Mouse (Mus musculus): ENCODE results near the gene Camta2. TPM values are rescaled to one million over a fixed set of nuclear protein-coding genes. Genes with fewer than 3 reads are reported as not detected.

The Camta2 gene
- polyA plus RNA-seq, 1 experiment from 2014 or later = 29.0 TPM

DNA sequence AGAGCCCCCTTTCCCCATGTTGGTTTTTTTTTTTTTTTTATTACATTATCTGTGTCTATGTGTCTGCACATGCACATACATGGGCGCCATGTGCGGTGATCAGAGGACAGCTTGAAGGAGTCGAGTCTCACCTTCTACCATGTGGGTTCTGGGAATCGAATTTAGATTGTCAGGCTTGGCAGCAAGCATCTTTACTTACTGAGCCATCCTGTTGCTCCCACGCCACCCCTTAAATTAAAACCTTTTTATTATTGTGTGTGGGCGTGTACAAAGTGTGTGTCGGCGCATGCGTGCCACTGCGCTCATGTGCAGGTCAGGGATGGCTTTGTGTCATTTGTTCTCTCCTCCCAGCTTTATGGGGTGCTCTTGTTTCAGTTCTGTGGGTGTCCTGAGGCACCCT lies 23.1 kb upstream of the Camta2 start:
- 96% methylated on average over 10 of the region's 10 CpGs for WGBS
- Histone ChIP-seq H3K36me3 (peaks cover 75% of the 10 kb centered on the region), H3K27ac (replicated peaks) (no peak overlapping the region), H3K27me3 (replicated peaks) (no peaks in the 10 kb centered on the region), H3K4me2 (no peak overlapping the region), H3K4me1 (no peaks in the 10 kb centered on the region), H3K4me3 (replicated peaks) (no peak overlapping the region), H3K9ac (replicated peaks) (no peak overlapping the region), H3K9me3 (replicated peaks) (no peaks in the 10 kb centered on the region)
- no peak for ATAC-seq (ENCODE audit: low FRiP score)

DNA sequence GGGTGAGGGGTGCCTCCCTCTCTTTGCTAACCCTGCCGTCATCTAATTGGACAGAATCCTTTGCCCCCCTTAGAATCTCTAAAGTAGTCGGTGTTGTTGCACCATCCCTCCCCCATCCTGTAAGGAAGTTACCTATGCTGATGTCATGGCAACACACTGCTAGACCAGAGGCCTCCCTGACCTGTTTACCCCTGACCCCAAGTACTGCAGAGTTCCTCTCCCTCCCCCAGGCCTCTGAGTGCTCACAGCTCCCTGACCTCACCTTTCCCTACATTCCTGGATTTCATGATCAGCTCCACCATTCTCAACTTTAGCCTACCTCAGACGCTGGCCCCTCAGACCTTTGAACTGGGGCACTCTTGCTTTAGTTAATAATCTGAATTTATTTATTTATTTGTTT lies 18.2 kb upstream of the Camta2 start:
- WGBS = 83% methylated on average over 3 of the region's 3 CpGs
- no peak overlapping the region for H3K4me3 ChIP-seq (replicated peaks)
- H3K36me3 ChIP-seq = peaks cover 78% of the 10 kb centered on the region
- H3K9ac ChIP-seq (replicated peaks) = no peak overlapping the region
- no peaks in the 10 kb centered on the region for H3K9me3 ChIP-seq (replicated peaks)
- no peaks in the 10 kb centered on the region for H3K27me3 ChIP-seq (replicated peaks)
- no peak overlapping the region for H3K4me2 ChIP-seq
- H3K4me1 ChIP-seq = peaks cover 21% of the 10 kb centered on the region
- ATAC-seq (ENCODE audit: low FRiP score) = no peak
- H3K27ac ChIP-seq (replicated peaks) = no peak overlapping the region

DNA sequence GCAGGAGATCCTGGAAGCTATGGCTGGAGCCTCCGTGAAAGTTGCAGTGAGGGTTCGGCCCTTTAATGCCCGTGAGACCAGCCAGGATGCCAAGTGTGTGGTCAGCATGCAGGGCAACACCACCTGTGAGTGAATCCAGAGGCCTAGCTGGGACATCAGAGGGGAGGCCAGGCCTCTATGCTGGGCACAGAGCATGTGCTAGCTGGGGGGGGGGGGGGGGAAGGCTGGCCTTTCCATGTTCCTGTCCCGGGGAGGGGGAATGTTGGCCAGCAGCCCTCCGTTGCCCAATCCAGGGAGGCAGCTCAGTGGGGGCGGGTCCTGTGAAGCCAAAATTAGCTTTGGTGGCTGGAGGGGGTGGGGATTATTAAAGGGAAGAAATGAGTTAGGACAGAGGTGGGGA lies 14.9 kb upstream of the Camta2 start:
- Histone ChIP-seq H3K4me2 (peak overlapping the region; percentile 89), H3K4me1 (peaks cover 32% of the 10 kb centered on the region), H3K27me3 (replicated peaks) (no peaks in the 10 kb centered on the region), H3K27ac (replicated peaks) (no peak overlapping the region), H3K4me3 (replicated peaks) (no peak overlapping the region), H3K36me3 (peaks cover 45% of the 10 kb centered on the region), H3K9me3 (replicated peaks) (no peaks in the 10 kb centered on the region), H3K9ac (replicated peaks) (peak overlapping the region; percentile 10; the same call in 1 of the 2 replicates)
- WGBS = 79% methylated on average over 6 of the region's 6 CpGs
- no peak for ATAC-seq (ENCODE audit: low FRiP score)

DNA sequence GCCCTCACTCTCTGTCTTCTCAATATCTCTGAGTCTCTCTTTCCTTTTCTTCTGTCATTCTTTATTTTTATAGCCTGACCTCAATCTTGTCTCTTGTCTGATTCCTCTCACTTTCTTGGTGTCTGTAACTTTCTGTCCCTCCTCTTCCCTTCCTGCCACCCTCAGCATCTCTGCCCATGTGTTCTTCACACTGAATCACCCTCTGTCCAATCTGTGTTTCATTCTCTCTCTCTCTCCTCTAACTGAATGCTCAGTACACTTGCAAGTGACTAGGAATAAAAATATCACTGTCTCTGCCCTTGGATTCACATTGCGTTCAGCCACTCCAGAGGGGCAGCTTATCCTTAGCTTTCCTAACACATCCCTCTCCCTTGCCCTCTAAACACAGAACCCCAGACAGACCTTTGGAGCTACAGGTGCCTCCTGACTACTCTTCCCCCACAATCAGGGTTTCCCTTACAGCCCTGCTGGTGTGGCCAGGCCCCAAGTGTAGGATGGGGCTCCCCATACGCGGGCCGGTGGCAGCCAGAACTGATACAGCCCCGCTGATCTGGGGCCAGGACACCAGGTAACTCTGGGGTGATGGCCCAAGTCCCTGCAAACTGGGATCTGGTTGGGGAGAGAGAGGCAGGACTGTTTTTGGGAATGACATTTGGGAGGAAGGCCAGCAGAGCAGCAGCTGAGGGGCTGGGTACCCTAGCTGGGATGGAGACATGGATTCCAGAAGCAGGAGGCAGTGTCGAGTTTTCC lies 14.3 kb upstream of the Camta2 start:
- Histone ChIP-seq H3K9ac (replicated peaks) (peak overlapping the region; percentile 94; the same call in 1 of the 2 replicates), H3K27me3 (replicated peaks) (no peaks in the 10 kb centered on the region), H3K4me3 (replicated peaks) (peak overlapping the region; percentile 93), H3K27ac (replicated peaks) (no peak overlapping the region), H3K36me3 (peaks cover 39% of the 10 kb centered on the region), H3K4me1 (peaks cover 32% of the 10 kb centered on the region), H3K9me3 (replicated peaks) (no peaks in the 10 kb centered on the region), H3K4me2 (peak overlapping the region; percentile 89)
- no peak for ATAC-seq (ENCODE audit: low FRiP score)
- 89% methylated on average over 6 of the region's 6 CpGs for WGBS

DNA sequence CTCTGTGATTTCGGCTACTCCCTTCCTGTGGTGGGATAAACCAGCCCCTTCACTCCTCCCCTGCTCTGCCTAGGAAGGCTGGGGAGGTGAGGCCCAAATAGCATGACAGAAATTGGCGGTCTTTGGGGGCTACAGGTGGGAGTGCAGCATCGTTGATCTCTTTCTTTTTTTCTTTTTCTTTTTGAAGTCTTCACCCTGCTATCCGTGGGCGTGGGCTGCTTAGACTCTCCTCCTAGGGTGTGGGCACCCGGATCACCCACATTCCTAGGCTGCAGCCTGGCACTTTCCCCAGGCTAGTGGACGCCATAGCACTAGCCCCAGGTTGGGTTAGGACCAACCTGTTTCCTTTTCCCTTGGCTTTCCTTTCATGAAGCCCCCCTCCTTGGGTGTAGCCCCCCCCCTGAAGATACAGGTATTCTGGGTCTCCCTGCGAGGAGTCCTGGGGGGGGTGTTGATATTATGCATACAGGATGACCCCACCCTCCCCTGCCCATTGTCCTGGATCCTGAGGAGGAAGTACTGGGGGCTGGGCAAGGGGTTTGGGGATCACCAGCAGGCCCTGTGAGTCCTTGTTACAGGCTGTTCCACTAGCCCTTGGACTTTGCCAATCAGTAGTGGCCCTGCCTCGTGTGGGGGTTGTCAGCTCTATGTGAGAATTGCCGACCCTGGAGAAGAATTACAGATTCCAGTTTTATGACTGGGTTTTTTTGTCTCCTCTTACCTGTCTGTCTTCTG lies 13.5 kb upstream of the Camta2 start:
- Histone ChIP-seq H3K36me3 (peaks cover 31% of the 10 kb centered on the region), H3K4me2 (peak overlapping the region; percentile 89), H3K9ac (replicated peaks) (peak overlapping the region; percentile 94), H3K27ac (replicated peaks) (peak overlapping the region; percentile 96), H3K4me1 (peaks cover 32% of the 10 kb centered on the region), H3K4me3 (replicated peaks) (peak overlapping the region; percentile 93), H3K27me3 (replicated peaks) (no peaks in the 10 kb centered on the region), H3K9me3 (replicated peaks) (no peaks in the 10 kb centered on the region)
- 8% methylated on average over 10 of the region's 10 CpGs for WGBS
- ATAC-seq (ENCODE audit: low FRiP score) = 0 out of 2 replicates have a peak, but pooled peaks have one; percentile 2

DNA sequence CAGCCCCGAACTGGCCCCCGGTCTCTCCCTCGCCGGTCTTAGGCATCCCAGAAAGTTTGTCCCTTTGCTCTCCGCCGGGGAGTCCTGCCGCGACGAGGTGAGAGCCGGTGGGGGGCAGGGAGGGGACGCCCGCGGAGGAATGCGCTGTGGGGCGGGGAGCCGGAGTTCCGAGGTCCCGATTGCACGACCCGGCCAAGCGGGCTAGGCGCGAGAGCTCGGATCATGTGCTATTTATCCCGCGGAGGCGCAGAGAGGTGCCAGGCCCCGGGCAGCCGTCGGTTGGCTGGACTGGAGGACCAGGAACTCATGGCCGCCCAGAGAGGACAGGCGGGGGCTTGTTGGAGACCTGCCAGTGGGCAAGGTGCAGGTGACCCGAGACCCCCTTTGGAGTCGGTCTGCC lies 12.7 kb upstream of the Camta2 start:
- peaks cover 32% of the 10 kb centered on the region for H3K4me1 ChIP-seq
- no peaks in the 10 kb centered on the region for H3K9me3 ChIP-seq (replicated peaks)
- under 1% methylated on average over 34 of the region's 34 CpGs for WGBS
- H3K9ac ChIP-seq (replicated peaks) = peak overlapping the region; percentile 94
- peaks cover 23% of the 10 kb centered on the region for H3K36me3 ChIP-seq
- H3K27me3 ChIP-seq (replicated peaks) = no peaks in the 10 kb centered on the region
- H3K4me3 ChIP-seq (replicated peaks) = peak overlapping the region; percentile 93
- peak overlapping the region; percentile 96 for H3K27ac ChIP-seq (replicated peaks)
- ATAC-seq (ENCODE audit: low FRiP score) = peak; percentile 16
- peak overlapping the region; percentile 89 for H3K4me2 ChIP-seq

DNA sequence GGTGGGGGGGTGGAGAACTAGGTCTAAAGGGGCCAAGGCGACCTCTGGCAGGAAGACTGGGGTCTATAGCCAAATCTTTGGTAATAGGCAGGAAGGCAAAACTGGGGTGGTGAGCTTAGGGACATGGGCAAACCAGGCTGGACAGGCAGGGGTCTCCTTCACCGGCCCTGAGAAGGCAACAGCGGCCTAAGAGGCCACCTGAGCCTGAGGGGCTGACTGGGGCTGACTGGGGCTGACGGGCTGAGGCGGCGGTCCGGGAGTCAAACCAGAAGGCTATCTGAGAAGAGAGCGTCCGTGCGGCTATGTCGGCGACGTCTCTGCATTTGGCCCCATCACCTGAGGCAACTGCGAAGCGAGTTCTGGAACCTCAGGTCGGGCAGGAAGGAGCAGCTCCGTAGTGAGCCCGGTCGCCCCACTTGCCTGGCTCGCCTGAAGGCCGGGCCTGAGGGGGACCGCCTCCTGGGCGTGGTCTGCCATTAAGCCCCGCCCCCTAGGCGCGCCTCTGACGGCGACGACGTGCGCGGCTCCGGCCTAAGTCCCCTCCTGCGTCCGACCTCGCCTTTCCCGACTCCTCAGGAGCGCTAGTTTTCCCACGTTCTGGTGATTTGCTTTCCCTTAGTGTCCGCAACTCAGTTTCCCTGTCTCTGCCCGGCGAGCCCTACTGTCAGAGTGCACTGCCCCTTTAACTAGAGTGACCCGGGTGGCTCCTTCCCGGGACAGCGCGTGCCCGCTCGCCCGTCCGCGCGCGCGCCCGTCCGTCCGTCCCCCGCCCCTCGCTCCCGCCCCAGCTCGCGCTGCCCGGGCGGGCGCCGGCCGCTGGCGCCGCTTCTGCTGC lies 12.0 kb upstream of the Camta2 start, which contains the start of the genes Inca1 and Kif1c:
Inca1 (minus strand) TSS at position 434 of the 835 bp plus-strand sequence.
Kif1c (plus strand) TSS at position 827 of the 835 bp plus-strand sequence.
- WGBS = 1% methylated on average over 67 of the region's 69 CpGs
- Histone ChIP-seq H3K4me2 (peak within 1 kb of the TSS; percentile 89), H3K27ac (replicated peaks) (peak within 1 kb of the TSS; percentile 96), H3K9me3 (replicated peaks) (no peaks in the 10 kb centered on the region), H3K27me3 (replicated peaks) (no peaks in the 10 kb centered on the region), H3K4me3 (replicated peaks) (peak within 1 kb of the TSS; percentile 93), H3K9ac (replicated peaks) (peak within 1 kb of the TSS; percentile 94), H3K4me1 (peaks cover 32% of the 10 kb centered on the region), H3K36me3 (peaks cover 17% of the 10 kb centered on the region)
- peak; percentile 96 for ATAC-seq (ENCODE audit: low FRiP score)

DNA sequence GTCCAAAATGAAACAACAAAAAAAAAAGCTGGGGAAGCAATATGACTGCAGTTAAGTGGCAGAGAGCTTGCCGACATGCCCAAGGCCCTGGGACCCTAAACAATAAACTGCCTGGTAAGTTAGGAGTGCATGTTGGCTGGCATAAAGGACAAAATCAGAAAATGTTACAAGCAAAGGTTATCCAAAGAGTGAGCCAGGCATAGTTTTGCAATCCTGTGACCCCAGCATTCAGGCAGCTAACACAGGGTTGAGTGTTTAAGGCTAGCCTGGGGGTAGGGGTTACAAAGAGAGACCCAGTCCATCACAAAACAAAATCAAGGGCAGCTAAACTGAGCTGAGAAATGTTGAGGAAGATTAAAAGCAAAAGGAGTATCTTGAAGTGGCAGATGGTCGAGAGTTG lies 11.1 kb upstream of the Camta2 start:
- Histone ChIP-seq H3K4me2 (no peak overlapping the region), H3K9ac (replicated peaks) (no peak overlapping the region), H3K9me3 (replicated peaks) (no peaks in the 10 kb centered on the region), H3K4me1 (peaks cover 32% of the 10 kb centered on the region), H3K27ac (replicated peaks) (no peak overlapping the region), H3K27me3 (replicated peaks) (no peaks in the 10 kb centered on the region), H3K4me3 (replicated peaks) (peak overlapping the region; percentile 93; the same call in 1 of the 2 replicates), H3K36me3 (peaks cover 8% of the 10 kb centered on the region)
- no peak for ATAC-seq (ENCODE audit: low FRiP score)
- 79% methylated on average over 2 of the region's 2 CpGs for WGBS

DNA sequence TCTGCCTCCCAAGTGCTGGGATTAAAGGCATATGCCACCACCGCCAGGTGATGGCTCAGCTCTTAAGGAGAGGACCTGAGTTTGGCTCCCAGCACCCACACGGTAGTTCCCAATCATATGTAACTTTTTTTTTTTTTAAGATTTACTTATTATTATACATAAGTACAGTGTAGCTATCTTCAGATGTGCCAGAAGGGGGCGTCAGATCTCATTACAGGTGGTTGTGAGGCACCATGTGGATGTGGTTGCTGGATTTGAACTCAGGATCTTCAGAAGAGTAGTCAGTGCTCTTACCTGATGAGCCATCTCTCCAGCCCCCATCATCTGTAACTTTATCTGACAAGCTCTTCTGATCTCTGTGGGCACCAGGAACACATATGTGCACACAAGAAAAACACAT lies 9.5 kb upstream of the Camta2 start:
- Histone ChIP-seq H3K9me3 (replicated peaks) (no peaks in the 10 kb centered on the region), H3K9ac (replicated peaks) (no peak overlapping the region), H3K4me1 (peaks cover 23% of the 10 kb centered on the region), H3K4me3 (replicated peaks) (no peak overlapping the region), H3K4me2 (no peak overlapping the region), H3K27me3 (replicated peaks) (no peaks in the 10 kb centered on the region), H3K27ac (replicated peaks) (no peak overlapping the region), H3K36me3 (no peaks in the 10 kb centered on the region)
- 74% methylated on average over 3 of the region's 3 CpGs for WGBS
- no peak for ATAC-seq (ENCODE audit: low FRiP score)

DNA sequence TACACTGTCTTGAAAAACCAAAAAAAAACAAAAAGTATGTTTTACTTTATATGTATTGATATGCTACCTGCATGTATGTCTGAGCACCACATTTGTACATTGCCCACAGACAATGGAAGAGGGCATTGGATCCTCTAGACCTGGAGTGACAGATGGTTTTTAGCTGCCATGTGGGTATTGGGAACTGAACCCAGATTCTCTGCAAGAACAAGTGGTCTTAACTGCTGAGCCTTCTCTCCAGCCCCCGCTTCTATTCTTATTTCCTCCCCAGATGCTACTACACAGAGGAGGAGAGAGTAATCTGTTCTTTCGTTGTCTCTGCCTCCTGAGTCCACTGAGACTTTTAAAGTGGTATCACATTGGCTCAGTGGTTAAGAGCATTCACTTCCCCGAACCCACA lies 5.6 kb upstream of the Camta2 start:
- Histone ChIP-seq H3K36me3 (no peaks in the 10 kb centered on the region), H3K27ac (replicated peaks) (no peak overlapping the region), H3K4me3 (replicated peaks) (no peak overlapping the region), H3K4me1 (peaks cover 9% of the 10 kb centered on the region), H3K27me3 (replicated peaks) (no peaks in the 10 kb centered on the region), H3K9ac (replicated peaks) (no peak overlapping the region), H3K9me3 (replicated peaks) (no peaks in the 10 kb centered on the region), H3K4me2 (no peak overlapping the region)
- WGBS = 67% methylated on average over 3 of the region's 3 CpGs
- ATAC-seq (ENCODE audit: low FRiP score) = no peak

DNA sequence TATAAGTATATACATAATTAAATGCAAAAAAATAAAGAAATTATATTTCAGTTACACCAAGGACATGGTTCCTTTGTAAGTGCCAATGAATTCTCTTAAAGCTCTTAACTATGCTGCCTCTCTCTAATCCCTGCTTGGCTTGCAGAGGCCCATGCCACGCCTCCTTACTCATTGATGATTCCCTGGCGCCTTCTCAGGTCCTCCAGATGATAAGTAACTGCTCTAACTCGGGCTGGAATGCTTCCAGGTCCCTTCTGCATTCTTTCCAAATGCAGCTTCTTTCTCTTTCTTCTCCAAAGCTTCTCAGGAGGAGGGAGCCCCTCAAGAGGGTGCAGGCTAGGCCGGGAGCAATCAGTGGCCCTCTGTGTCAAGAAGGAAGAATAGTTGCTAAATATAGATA lies 1.7 kb upstream of the Camta2 start:
- Histone ChIP-seq H3K27me3 (replicated peaks) (no peaks in the 10 kb centered on the region), H3K9me3 (replicated peaks) (no peaks in the 10 kb centered on the region), H3K4me1 (peaks cover 29% of the 10 kb centered on the region), H3K4me3 (replicated peaks) (no peak overlapping the region), H3K36me3 (peaks cover 11% of the 10 kb centered on the region), H3K9ac (replicated peaks) (no peak overlapping the region), H3K27ac (replicated peaks) (no peak overlapping the region), H3K4me2 (no peak overlapping the region)
- 57% methylated on average over 4 of the region's 4 CpGs for WGBS
- no peak for ATAC-seq (ENCODE audit: low FRiP score)
